Mouse (Mus musculus): ENCODE results near the gene Dcst1.
A peak's percentile ranks its signal among the peaks of the same experiment; 100 is the strongest.

Gene Dcst1

DNA sequence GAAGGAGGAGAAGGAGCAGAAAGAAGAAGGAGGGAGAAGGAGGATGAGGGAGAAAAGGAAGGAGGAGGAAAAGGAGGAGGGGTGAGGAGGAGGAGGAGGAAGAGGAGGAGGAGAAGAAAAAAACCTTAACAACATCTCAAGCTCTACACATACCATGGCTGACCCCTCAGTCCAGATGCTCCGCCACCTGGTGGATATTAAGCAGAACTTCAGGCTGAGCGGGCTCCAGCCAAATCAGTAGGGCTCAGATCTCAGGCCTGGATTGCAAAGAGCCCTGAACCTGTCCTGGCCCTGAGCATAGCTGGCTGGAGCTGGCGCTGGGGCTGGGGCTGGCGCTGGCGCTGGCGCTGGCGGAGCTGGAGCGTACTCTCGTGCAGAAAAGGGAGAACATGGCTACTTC lies 57.0 kb downstream of the Dcst1 start:
- DNase-seq (ENCODE audit: low spot score) = peak; percentile 66

- no peak for DNase-seq (ENCODE audit: low spot score)
These were observed 59.3 kb downstream of the Dcst1 start for GRCm38 (mm10) chr3:89305551-89306325.

DNA sequence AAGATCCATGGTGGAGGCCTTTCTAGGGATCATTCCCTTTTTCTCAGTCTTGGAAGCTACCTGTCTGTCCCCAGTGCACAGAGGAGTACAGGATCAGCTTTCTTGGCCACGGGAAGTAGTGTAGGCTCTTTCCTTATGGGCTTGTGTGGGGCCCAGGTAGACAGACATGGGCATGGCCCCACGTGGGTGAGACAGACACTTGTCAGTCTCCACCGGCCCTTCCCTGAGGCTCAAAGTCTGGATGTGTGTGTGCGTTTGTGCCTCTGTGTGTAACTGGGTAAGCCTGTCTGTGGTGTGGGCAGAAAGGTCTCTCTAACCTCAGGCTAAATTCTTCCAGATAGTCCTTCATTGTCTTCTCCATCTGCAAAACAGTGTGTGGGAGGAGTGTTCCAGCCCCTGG lies 59.9 kb downstream of the Dcst1 start:
- no peak for DNase-seq (ENCODE audit: low spot score)

DNA sequence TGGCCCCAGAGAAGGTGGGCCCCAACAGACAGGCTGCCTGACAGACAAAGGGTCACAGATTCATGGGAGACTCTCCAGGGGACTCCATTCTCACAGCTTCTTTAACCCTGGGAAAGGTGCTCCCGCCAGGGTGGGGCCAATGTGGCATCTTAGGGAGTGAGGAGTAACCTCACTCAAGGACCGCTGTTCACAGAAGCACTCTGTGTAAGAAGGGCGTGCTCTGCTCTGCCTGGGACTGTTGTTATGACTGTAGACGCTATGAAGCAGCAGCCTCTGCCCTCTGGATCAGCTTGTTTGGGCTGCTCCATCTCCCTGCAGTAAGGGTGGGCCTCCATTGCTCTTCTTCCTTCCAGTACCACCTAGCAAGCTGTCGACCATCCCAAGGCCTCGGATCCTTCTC lies 60.6 kb downstream of the Dcst1 start:
- DNase-seq (ENCODE audit: low spot score) = no peak

DNA sequence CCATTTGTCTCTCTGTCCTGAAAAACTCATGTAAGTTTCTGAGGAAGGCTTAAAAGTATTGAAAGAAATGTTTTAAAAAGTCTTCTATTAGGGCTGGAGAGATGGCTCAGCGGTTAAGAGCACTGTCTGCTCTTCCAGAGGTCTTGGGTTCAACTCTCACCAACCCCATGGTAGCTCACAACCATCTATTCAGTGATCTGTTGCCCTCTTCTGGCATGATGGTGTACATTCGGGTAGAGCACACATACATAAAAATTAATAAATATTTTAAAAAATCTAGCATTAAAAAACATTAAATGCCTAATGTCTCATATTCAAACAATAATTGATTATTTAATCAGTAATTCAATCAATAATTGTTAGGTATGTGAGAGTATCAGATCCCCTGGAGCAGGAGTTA lies 64.5 kb downstream of the Dcst1 start:
- no peak for DNase-seq (ENCODE audit: low spot score)
